Mouse (Mus musculus) limb, embryonic 11.5 days (tissue): ENCODE measurements at regions not wholly inside any gene's neighbourhood (a gene's known extent, or its start where the extent isn't known, plus 50 kb on each side); places are given as distances from the start of the nearest gene placed in this dataset.

Source experiments
- ATAC-seq: fragments of 200-750 bp; cut with Nextera tagmentation; 2 replicates; pipeline ENCODE4 v1.8.0; 2017; ENCODE audit warnings: low read depth; ENCODE audit not compliant: insufficient number of reproducible peaks, low FRiP score, low TSS enrichment
- DNase-seq: peaks from one replicate; pipeline ENCODE4 v3.0.0-alpha.2; 2015; ENCODE audit warnings: low spot score
- H3K27ac ChIP-seq: fragments of 300-500 bp; sonication (generic); replicated peaks from 2 replicates; pipeline ENCODE4 v1.5.1; 2014; ENCODE audit warnings: low read depth, mild to moderate bottlenecking, low read length
- H3K27me3 ChIP-seq: fragments of 300-500 bp; sonication (generic); 2 replicates; pipeline ENCODE4 v1.6.1; 2014; ENCODE audit warnings: mild to moderate bottlenecking, low read length, mixed read lengths; ENCODE audit not compliant: control insufficient read depth, insufficient read depth
- H3K36me3 ChIP-seq: fragments of 300-500 bp; sonication (generic); 2 replicates; pipeline ENCODE4 v1.6.1; 2014; ENCODE audit warnings: mild to moderate bottlenecking, low read length, moderate library complexity, mixed read lengths; ENCODE audit not compliant: control insufficient read depth, insufficient read depth
- H3K4me1 ChIP-seq: fragments of 300-500 bp; sonication (generic); 2 replicates; pipeline ENCODE4 v1.6.1; 2014; ENCODE audit warnings: low read length, mixed read lengths; ENCODE audit not compliant: control insufficient read depth, insufficient read depth
- H3K4me2 ChIP-seq: fragments of 300-500 bp; sonication (generic); 2 replicates; pipeline ENCODE4 v1.6.1; 2014; ENCODE audit warnings: low read depth, mild to moderate bottlenecking, moderate library complexity; ENCODE audit not compliant: severe bottlenecking
- H3K4me3 ChIP-seq: fragments of 300-500 bp; sonication (generic); 2 replicates; pipeline ENCODE4 v1.5.1; 2014; ENCODE audit warnings: low read depth, low read length
- H3K9ac ChIP-seq: fragments of 300-500 bp; sonication (generic); 2 replicates; pipeline ENCODE4 v1.6.1; 2014; ENCODE audit warnings: mild to moderate bottlenecking, low read length
- H3K9me3 ChIP-seq: fragments of 300-500 bp; sonication (generic); 2 replicates; pipeline ENCODE4 v1.6.1; 2016; ENCODE audit warnings: low read length; ENCODE audit not compliant: control insufficient read depth
- WGBS: fragments of 180-500 bp; shearing (Covaris S2); extraction: QIAGEN DNeasy Blood & Tissue Kit; methylation state at CpG from one replicate; pipeline ENCODE4 v1.1.7; 2014; 5-methylcytosine and 5-hydroxymethylcytosine counted together

GRCm38 (mm10) chr4:154771330-154772076 lies 65.8 kb upstream of the Ttc34 start:
- H3K9me3 ChIP-seq: no peaks in the 10 kb centered on the region
- no peaks in the 10 kb centered on the region for H3K27me3 ChIP-seq
- no peak overlapping the region for H3K4me2 ChIP-seq
- H3K9ac ChIP-seq: no peak overlapping the region; the same call in 1 of the 2 replicates
- DNase-seq (peak; percentile 74), ATAC-seq (peak; percentile 32; the same call in 1 of the 2 replicates)
- no peak overlapping the region for H3K4me3 ChIP-seq
- WGBS: 4% methylated on average over 25 of the region's 25 CpGs
- no peaks in the 10 kb centered on the region for H3K36me3 ChIP-seq
- peak overlapping the region; percentile 65 for H3K27ac ChIP-seq
- H3K4me1 ChIP-seq: peaks cover 33% of the 10 kb centered on the region

GRCm38 (mm10) chr4:154772077-154772462 lies 65.2 kb upstream of the Ttc34 start:
- WGBS: 13% methylated on average over 4 of the region's 4 CpGs
- H3K4me1 ChIP-seq: peaks cover 32% of the 10 kb centered on the region
- no peaks in the 10 kb centered on the region for H3K36me3 ChIP-seq
- H3K27me3 ChIP-seq: no peaks in the 10 kb centered on the region
- H3K4me2 ChIP-seq: no peak overlapping the region
- peak overlapping the region; percentile 65 for H3K27ac ChIP-seq
- ATAC-seq (no peak), DNase-seq (no peak)
- no peak overlapping the region for H3K4me3 ChIP-seq
- no peaks in the 10 kb centered on the region for H3K9me3 ChIP-seq
- no peak overlapping the region for H3K9ac ChIP-seq

GRCm38 (mm10) chr4:154773830-154774229 lies 63.4 kb upstream of the Ttc34 start:
- Histone ChIP-seq H3K4me1 (peaks cover 32% of the 10 kb centered on the region), H3K27ac (no peak overlapping the region), H3K4me2 (no peak overlapping the region), H3K36me3 (no peaks in the 10 kb centered on the region), H3K9ac (no peak overlapping the region), H3K27me3 (no peaks in the 10 kb centered on the region), H3K9me3 (no peaks in the 10 kb centered on the region), H3K4me3 (no peak overlapping the region)
- DNase-seq (no peak), ATAC-seq (no peak)
- 76% methylated on average over 3 of the region's 3 CpGs for WGBS

- Histone ChIP-seq H3K4me1 (peaks cover 32% of the 10 kb centered on the region), H3K4me2 (no peak overlapping the region), H3K4me3 (no peak overlapping the region), H3K36me3 (no peaks in the 10 kb centered on the region), H3K27ac (no peak overlapping the region), H3K9me3 (no peaks in the 10 kb centered on the region), H3K9ac (no peak overlapping the region), H3K27me3 (no peaks in the 10 kb centered on the region)
- no peak for ATAC-seq
- no peak for DNase-seq
- WGBS: 39% methylated on average over 2 of the region's 2 CpGs
These were observed 62.9 kb upstream of the Ttc34 start for GRCm38 (mm10) chr4:154774332-154774731.

GRCm38 (mm10) chr4:154778818-154779217 lies 58.4 kb upstream of the Ttc34 start:
- DNase-seq: no peak
- no peak for ATAC-seq
- Histone ChIP-seq H3K36me3 (no peaks in the 10 kb centered on the region), H3K4me3 (no peak overlapping the region), H3K4me1 (peaks cover 37% of the 10 kb centered on the region), H3K9me3 (no peaks in the 10 kb centered on the region), H3K4me2 (no peak overlapping the region), H3K9ac (no peak overlapping the region), H3K27me3 (no peaks in the 10 kb centered on the region), H3K27ac (no peak overlapping the region)
- 90% methylated on average over 1 of the region's 1 CpGs for WGBS

- 4% methylated on average over 11 of the region's 11 CpGs for WGBS
- peak; percentile 84 for DNase-seq
- no peaks in the 10 kb centered on the region for H3K27me3 ChIP-seq
- H3K4me3 ChIP-seq: no peak overlapping the region
- no peaks in the 10 kb centered on the region for H3K9me3 ChIP-seq
- ATAC-seq: peak; percentile 40
- H3K4me1 ChIP-seq: peaks cover 41% of the 10 kb centered on the region
- H3K9ac ChIP-seq: no peak overlapping the region
- H3K36me3 ChIP-seq: no peaks in the 10 kb centered on the region
- H3K4me2 ChIP-seq: no peak overlapping the region; the same call in 1 of the 2 replicates
- peak overlapping the region; percentile 84 for H3K27ac ChIP-seq
These were observed 55.9 kb upstream of the Ttc34 start for GRCm38 (mm10) chr4:154781391-154781790.

- DNase-seq (no peak), ATAC-seq (no peak)
- 85% methylated on average over 8 of the region's 8 CpGs for WGBS
- Histone ChIP-seq H3K27me3 (no peaks in the 10 kb centered on the region), H3K36me3 (no peaks in the 10 kb centered on the region), H3K27ac (peak overlapping the region; percentile 84; the same call in 1 of the 2 replicates), H3K9me3 (no peaks in the 10 kb centered on the region), H3K9ac (no peak overlapping the region), H3K4me1 (peaks cover 47% of the 10 kb centered on the region), H3K4me3 (no peak overlapping the region), H3K4me2 (no peak overlapping the region)
These were observed 55.0 kb upstream of the Ttc34 start for GRCm38 (mm10) chr4:154782291-154782690.

GRCm38 (mm10) chr4:154785282-154785987 lies 51.8 kb upstream of the Ttc34 start:
- Histone ChIP-seq H3K27me3 (no peaks in the 10 kb centered on the region), H3K4me3 (no peak overlapping the region), H3K9ac (no peak overlapping the region), H3K27ac (no peak overlapping the region), H3K4me2 (no peak overlapping the region), H3K9me3 (no peaks in the 10 kb centered on the region), H3K4me1 (peaks cover 46% of the 10 kb centered on the region), H3K36me3 (no peaks in the 10 kb centered on the region)
- peak; percentile 38 for DNase-seq
- ATAC-seq: no peak
- WGBS: 42% methylated on average over 8 of the region's 8 CpGs
